Mouse (Mus musculus) right cerebral cortex, postnatal 4 days (tissue): ENCODE measurements around the gene Krtap15.

Experiments
- DNase-seq: peaks from one replicate; pipeline ENCODE4 v3.0.0-alpha.2; 2022

Krtap15 gene

DNA sequence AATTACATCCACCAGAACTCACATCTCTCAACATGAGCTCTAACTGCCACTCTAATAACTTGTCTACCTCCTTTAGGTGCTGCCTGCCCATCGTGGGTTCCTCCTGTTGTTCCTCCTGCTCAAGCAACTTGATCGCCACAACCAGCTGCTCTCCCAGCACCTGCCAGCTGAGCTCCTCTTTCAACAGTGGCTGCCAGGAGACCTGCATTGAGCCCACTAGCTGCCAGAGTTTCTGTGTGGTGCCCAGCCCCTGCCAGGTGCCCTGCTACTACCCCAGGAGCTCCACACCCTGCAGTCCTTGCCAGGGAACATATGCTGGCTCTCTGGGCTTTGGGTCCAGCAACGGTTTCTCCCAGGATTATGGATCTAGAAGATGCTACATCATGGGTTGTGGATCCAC is at the start of gene Krtap15:
TSS of gene Krtap15 (plus strand) at position 150 of the 400 bp plus-strand sequence.
- DNase-seq: no peak

GRCm38 (mm10) chr16:88774106-88774505 is 45.9 kb upstream of the Krtap15 start, which contains the start of gene 2310057N15Rik:
Gene 2310057N15Rik (minus strand): TSS chr16:88774206.
- no peak for DNase-seq

GRCm38 (mm10) chr16:88777596-88777995 is 42.4 kb upstream of the Krtap15 start, which contains the start of gene Gm5965:
Gene Gm5965 (plus strand): TSS chr16:88777896.
- no peak for DNase-seq

DNA sequence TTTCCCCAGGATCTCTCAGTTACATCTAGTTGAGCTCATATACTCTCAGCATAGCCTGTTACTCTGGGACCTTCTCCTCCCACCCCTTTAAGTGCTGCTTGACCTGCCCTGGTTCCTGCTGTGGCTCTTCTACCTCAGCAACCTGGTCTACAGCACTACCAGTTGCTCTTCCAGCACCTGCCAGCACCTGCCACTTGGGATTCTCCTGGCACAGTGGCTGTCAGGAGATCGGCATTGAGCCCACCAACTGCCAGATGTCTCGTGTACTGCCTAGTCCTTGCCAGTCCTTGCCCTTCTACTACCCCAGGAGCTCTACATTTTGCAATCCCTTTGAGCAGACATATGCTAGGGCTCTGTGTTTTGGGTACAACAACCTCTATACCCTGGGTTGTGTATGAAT is 33.2 kb upstream of the Krtap15 start:
- no peak for DNase-seq

GRCm38 (mm10) chr16:88811827-88812226 is 8.2 kb upstream of the Krtap15 start, which contains the start of gene Gm20741:
Gene Gm20741 (minus strand): TSS chr16:88812220.
- no peak for DNase-seq

GRCm38 (mm10) chr16:88823736-88824135 is 3.7 kb downstream of the Krtap15 start:
- no peak for DNase-seq

DNA sequence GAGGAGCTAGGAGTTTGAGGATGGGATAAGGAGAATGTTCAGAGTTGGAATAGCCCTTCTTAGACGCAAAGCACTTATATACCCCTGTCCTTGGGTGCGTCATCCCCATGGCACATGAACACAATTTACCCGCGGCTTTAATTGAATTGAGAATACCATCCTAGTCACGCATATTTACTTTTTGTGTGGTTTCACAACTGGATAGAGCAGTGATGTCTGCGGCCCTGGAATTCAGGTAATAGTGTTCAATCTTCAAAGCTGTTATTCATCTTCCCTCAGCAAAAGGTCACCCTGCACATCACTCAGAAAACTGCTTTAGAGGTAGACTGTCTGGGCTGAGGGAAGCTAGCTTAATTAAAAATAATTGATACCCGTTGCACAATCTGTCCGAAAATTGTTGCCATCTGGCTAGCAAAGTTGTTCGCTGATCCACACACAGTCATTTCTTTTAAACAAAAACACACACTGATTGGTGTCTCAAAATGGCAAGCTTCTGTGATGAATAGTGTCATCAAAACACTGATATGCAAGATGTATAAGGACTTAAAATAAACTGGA is 6.2 kb downstream of the Krtap15 start, which contains the start of gene Krtap14:
TSS of gene Krtap14 (minus strand) at position 51 of the 558 bp plus-strand sequence.
- DNase-seq: no peak

DNA sequence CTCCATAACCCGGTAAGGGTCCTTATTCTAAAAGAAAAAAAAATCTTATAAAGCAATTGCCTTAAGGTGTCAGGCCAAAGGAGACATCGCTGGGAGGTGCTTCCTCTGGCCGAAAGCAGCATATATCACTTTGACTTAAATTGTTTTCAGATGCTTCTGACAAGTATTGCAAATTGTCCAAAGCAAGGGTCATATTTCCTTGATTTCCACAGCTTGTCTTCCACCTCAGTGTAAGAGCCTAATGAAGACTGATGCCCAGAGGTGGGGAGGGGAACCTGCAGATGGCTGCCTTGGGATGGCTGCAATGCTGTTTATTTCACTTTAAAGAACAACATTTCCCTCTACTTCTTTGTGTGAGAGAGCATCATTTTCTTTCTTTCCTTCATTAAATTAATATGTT is 7.0 kb downstream of the Krtap15 start:
- DNase-seq: no peak

DNA sequence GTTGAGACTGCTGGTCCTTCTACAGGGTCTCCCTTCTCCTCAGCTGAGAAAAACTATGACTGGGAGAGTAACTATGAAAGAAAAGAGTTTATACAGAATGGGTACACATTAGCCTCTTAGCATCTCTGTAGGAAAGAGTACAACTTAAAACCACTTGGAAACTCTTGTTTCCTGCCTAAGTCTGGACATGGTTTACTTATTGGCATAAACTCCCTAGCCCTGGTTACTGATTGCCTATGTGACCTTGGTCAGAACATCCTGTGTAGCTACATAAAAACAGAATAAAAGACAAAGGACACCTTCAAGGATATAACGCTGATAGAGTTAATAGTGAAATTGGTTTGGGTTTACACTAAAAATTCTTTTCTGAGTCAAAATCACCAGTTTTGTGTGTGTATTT is 27.3 kb downstream of the Krtap15 start:
- DNase-seq: no peak

GRCm38 (mm10) chr16:88848558-88848957 is 28.5 kb downstream of the Krtap15 start:
- DNase-seq: no peak

DNA sequence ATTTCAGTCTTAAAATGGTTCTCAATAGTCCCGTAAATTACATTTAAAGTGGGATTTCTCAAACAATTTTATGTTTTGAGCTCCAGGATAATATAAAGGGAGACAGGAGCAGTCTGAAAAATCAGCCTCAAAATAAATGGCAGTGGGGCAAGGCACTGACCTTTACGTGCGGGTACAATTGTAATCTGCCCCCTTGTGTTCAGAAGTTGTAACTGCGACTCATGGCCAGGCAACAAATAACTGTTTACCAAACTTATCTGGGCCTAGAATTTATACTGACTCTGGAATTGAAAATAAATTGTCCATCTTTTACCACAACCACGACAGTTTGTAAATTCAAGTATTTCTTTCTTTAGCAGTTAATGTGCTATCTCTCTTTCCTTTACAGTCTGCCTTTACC is 31.4 kb downstream of the Krtap15 start:
- no peak for DNase-seq

DNA sequence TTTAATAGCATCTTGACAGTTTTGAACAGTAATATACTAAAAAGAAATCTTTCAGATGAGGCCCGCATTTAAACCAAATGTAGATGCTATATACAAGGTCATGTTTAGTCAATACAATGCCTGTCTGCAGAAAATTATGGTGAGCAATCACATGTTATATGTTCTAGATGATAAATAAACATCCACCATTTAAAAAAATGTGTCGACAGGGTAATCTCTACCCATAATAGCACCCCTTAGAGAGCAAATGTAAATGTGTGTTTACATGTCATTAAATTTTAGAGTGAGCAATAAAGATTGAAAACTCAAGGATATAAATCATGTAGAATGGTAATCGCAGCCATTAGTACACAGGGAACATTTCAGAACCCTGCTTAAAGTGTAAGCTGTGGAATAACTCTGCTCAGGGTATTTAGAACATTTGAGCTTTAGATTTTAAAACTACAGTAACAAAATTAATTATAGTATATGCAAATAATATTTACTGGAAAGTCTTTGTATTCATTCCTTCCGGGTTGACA is 44.9 kb downstream of the Krtap15 start:
- no peak for DNase-seq

- DNase-seq: no peak
These were observed 49.3 kb downstream of the Krtap15 start, which contains the start of gene Krtap19-1 for GRCm38 (mm10) chr16:88869311-88869710. Gene Krtap19-1 (minus strand): TSS chr16:88869411.

- DNase-seq: no peak
These were observed 54.2 kb downstream of the Krtap15 start, which contains the start of gene Krtap19-2 for GRCm38 (mm10) chr16:88874169-88874568. Gene Krtap19-2 (minus strand): TSS chr16:88874269.

- DNase-seq: no peak
These were observed 57.9 kb downstream of the Krtap15 start, which contains the start of gene Krtap19-3 for GRCm38 (mm10) chr16:88877938-88878337. Gene Krtap19-3 (minus strand): TSS chr16:88878038.
